Mouse (Mus musculus) hindbrain, embryonic 13.5 days (tissue): ENCODE results near the gene Adam6b. TPM values are rescaled to one million over a fixed set of nuclear protein-coding genes. Genes with fewer than 3 reads are reported as not detected.
"Not testable (repeated sequence)": the region's sequence is repeated elsewhere in the genome, so short reads cannot be mapped to it uniquely, and the experiment has no call there.

ENCODE experiments used
- ATAC-seq: fragments of 200-750 bp; cut with Nextera tagmentation; 2 replicates; pipeline ENCODE4 v1.8.0; 2017; ENCODE audit warnings: moderate TSS enrichment; ENCODE audit not compliant: low FRiP score
- H3K27ac ChIP-seq: fragments of 300-500 bp; sonication (generic); 2 replicates; pipeline ENCODE4 v1.5.1; 2015; ENCODE audit warnings: inconsistent platforms, mild to moderate bottlenecking, moderate library complexity
- H3K27me3 ChIP-seq: fragments of 300-500 bp; sonication (generic); 2 replicates; pipeline ENCODE4 v1.6.1; 2015; ENCODE audit warnings: mild to moderate bottlenecking, inconsistent platforms
- H3K36me3 ChIP-seq: fragments of 300-500 bp; sonication (generic); 2 replicates; pipeline ENCODE4 v1.6.1; 2015; ENCODE audit warnings: mild to moderate bottlenecking, inconsistent platforms
- H3K4me1 ChIP-seq: fragments of 300-500 bp; sonication (generic); replicated peaks from 2 replicates; pipeline ENCODE4 v1.6.1; 2015; ENCODE audit warnings: inconsistent platforms
- H3K4me2 ChIP-seq: fragments of 300-500 bp; sonication (generic); 2 replicates; pipeline ENCODE4 v1.6.1; 2015; ENCODE audit warnings: inconsistent platforms, mild to moderate bottlenecking, moderate library complexity
- H3K4me3 ChIP-seq: fragments of 300-500 bp; sonication (generic); 2 replicates; pipeline ENCODE4 v1.5.1; 2015; ENCODE audit warnings: mild to moderate bottlenecking, inconsistent platforms
- H3K9ac ChIP-seq: fragments of 300-500 bp; sonication (generic); 2 replicates; pipeline ENCODE4 v1.6.1; 2015; ENCODE audit warnings: mild to moderate bottlenecking, inconsistent platforms
- H3K9me3 ChIP-seq: fragments of 300-500 bp; sonication (generic); 2 replicates; pipeline ENCODE4 v1.6.1; 2016; ENCODE audit warnings: inconsistent platforms
- WGBS: fragments of 180-500 bp; shearing (Covaris S2); methylation state at CpG from one replicate; pipeline ENCODE4 v1.1.7; 2015; 5-methylcytosine and 5-hydroxymethylcytosine counted together
- polyA plus RNA-seq: library from polyadenylated mRNA; unstranded; fragments of >200 nt; fragmentation: Nextera tagmentation; extraction: Ambion mirVana; gene quantifications from 2 replicates; pipeline ENCODE4 v1.2.1, GENCODE M21; 2015

Gene Adam6b
- not detected in 2 replicates for polyA plus RNA-seq

DNA sequence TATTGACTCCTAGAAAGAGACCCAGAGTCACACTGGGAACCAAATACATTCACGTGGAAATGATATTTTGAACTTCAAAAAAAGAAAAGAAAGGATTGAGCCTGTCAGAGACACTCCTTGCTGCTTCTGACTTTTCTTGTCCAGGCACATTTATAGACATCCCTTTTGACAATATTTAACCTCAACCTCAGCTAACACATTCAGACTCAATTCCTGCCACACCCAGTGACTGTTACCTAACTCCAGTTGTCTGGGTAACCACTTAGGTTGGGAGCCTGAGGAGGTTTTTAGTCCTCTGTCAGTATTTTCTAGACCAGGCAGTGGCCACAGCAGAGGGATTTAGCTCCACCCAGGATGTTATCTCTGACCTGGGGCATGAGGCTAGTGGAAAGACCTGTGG lies at the start of gene Adam6b:
TSS of gene Adam6b (plus strand) at position 301 of the 400 bp plus-strand sequence.
- H3K9me3 ChIP-seq, ATAC-seq, H3K4me2 ChIP-seq, H3K36me3 ChIP-seq, H3K27ac ChIP-seq, H3K4me1 ChIP-seq, H3K4me3 ChIP-seq, H3K9ac ChIP-seq, H3K27me3 ChIP-seq: not testable (repeated sequence)
- WGBS: 71% methylated on average over 1 of the region's 1 CpGs

DNA sequence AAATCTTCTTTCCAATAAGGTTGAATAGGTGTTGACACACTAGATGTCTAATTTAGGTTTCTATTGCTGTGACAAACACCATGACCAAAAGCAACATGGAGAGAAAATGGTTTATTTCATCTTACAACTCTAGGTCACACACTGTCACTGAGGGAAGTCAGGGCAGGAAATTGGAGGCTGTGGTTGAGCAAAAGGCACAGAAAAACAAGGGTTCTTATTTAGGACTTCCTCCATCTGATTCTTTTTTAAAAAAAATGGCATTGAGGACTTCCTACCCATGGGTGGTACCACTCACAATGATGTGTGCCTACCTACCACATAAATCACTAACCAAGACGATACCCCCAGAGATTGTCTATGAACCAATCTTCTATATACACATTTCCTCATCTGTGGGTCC lies 43.2 kb upstream of the Adam6b start:
- WGBS: 95% methylated on average over 1 of the region's 1 CpGs
- H3K36me3 ChIP-seq: no peaks in the 10 kb centered on the region
- no peak overlapping the region for H3K27ac ChIP-seq
- no peaks in the 10 kb centered on the region for H3K27me3 ChIP-seq
- H3K9ac ChIP-seq: no peak overlapping the region
- no peak for ATAC-seq
- no peaks in the 10 kb centered on the region for H3K9me3 ChIP-seq
- H3K4me3 ChIP-seq: no peak overlapping the region
- no peaks in the 10 kb centered on the region for H3K4me1 ChIP-seq
- H3K4me2 ChIP-seq: no peak overlapping the region

DNA sequence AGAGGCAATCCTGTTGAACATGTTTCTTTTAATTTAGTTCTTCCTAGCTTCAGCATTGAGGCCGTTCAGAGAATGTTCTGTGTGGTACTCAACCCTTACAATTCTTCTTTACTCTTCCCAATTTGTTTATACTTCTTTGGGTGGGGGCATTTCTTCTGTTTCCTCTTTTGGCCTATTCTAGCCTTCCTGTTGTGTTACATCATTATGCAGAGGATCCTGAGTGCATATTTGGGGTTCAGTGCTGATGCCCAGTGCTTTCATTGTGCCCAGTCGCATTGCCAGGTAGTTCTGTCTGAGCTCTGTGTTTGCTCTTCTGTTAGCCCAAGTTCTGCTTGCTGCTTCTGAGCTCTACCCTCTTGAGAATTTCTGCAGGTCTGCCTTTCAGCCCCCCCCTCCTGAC lies 13.1 kb upstream of the Adam6b start:
- Histone ChIP-seq H3K27ac (no peak overlapping the region), H3K27me3 (no peaks in the 10 kb centered on the region), H3K4me3 (no peak overlapping the region), H3K36me3 (no peaks in the 10 kb centered on the region), H3K9ac (no peak overlapping the region), H3K4me1 (no peaks in the 10 kb centered on the region), H3K9me3 (peaks cover 6% of the 10 kb centered on the region; the same call in 1 of the 2 replicates), H3K4me2 (no peak overlapping the region)
- 83% methylated on average over 2 of the region's 2 CpGs for WGBS
- ATAC-seq: no peak

DNA sequence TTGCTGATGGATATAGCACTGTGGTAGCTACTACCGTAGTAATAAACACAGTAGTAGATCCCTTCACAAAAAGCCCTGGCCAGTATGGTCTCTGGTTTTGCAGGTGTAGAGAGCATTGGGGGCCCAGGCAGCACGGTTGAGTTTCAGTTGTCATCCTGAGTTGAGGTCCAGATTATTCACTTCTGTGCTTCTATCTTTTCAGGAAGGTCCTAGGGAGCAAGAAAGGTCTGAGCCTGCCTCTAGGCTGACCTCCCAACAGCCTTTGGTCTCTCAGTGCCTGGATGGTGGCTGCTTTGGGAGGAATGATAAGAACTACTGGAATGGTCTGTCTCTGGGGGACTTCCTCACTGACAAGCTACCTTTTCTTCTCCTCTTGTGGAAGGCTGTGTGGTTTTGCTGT lies 7.2 kb upstream of the Adam6b start:
- Histone ChIP-seq H3K4me1 (no peaks in the 10 kb centered on the region), H3K9ac (no peak overlapping the region), H3K36me3 (no peaks in the 10 kb centered on the region), H3K4me2 (no peak overlapping the region), H3K9me3 (peaks cover 12% of the 10 kb centered on the region), H3K4me3 (no peak overlapping the region), H3K27me3 (no peaks in the 10 kb centered on the region), H3K27ac (no peak overlapping the region)
- ATAC-seq: no peak
- WGBS: 86% methylated on average over 2 of the region's 2 CpGs

DNA sequence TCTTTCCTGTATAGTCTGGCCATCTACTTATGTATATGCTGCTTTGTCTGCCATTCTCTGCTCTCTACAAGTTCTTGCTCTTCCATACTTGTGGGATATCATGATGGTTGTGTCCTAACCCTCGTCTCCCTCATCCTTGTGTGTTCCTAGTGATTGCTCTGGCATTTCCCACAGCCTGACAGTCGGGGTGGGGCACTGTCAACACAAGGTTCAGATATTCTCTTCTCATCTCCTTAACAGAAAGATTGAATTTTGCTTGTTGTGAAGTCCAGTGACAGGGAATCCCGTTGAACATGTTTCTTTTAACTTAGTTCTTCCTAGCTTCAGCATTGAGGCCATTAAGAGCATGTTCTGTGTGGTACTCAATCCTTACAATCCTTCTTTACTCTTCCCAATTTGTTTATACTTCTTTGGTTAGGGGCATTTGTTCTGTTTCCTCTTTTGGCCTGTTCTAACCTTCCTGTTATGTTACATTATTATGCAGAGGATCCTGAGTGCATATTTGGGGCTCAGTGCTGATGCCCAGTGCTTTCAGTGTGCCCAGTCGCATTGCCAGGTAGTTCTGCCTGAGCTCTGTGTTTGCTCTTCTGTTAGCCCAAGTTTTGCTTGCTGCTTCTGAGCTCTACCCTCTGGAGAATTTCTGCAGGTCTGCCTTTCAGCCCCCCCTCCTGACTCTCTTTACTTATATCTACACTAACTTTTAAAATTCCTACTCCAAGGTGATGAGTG lies 6.5 kb upstream of the Adam6b start:
- H3K9ac ChIP-seq: no peak overlapping the region
- peaks cover 12% of the 10 kb centered on the region for H3K9me3 ChIP-seq
- no peaks in the 10 kb centered on the region for H3K4me1 ChIP-seq
- H3K27me3 ChIP-seq: no peaks in the 10 kb centered on the region
- H3K27ac ChIP-seq: no peak overlapping the region
- 51% methylated on average over 4 of the region's 4 CpGs for WGBS
- H3K36me3 ChIP-seq: no peaks in the 10 kb centered on the region
- no peak for ATAC-seq
- no peak overlapping the region for H3K4me2 ChIP-seq
- H3K4me3 ChIP-seq: no peak overlapping the region

DNA sequence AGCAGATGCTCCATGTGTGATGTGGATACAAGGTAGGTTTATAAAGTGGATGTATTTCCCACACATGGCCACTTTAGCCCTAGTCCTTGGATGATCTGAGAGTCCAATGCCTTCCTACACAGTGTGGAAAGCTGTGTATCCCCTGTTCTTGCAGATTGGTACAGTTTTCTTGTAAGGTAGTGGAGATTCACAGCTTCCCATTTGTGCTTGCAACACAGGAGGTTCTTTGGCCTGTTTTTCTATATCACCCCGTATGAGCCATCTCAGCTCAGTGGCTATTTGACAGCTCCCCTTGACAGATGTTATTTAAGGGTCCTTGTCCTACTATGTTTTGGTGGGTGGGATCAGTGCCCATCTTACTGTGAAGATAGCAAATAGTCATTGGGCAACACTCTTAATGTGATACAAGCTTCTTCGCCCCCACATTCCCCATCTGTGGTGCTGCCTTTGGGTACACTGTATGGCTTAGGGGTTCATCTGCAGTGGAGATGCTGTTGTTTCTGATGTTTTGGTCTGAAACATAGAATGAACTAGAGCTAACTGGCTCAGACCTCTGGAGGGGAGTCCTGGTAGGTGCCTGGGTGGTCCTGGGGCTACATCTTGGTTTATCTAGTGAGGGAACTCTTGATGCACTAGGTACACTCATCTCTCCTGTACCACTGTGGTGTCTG lies 5.7 kb upstream of the Adam6b start:
- no peak overlapping the region for H3K27ac ChIP-seq
- WGBS: 91% methylated on average over 2 of the region's 2 CpGs
- no peak overlapping the region for H3K9ac ChIP-seq
- H3K4me2 ChIP-seq: no peak overlapping the region
- H3K4me3 ChIP-seq: no peak overlapping the region
- H3K9me3 ChIP-seq: peaks cover 12% of the 10 kb centered on the region
- H3K4me1 ChIP-seq: no peaks in the 10 kb centered on the region
- H3K36me3 ChIP-seq: no peaks in the 10 kb centered on the region
- no peak for ATAC-seq
- no peaks in the 10 kb centered on the region for H3K27me3 ChIP-seq

DNA sequence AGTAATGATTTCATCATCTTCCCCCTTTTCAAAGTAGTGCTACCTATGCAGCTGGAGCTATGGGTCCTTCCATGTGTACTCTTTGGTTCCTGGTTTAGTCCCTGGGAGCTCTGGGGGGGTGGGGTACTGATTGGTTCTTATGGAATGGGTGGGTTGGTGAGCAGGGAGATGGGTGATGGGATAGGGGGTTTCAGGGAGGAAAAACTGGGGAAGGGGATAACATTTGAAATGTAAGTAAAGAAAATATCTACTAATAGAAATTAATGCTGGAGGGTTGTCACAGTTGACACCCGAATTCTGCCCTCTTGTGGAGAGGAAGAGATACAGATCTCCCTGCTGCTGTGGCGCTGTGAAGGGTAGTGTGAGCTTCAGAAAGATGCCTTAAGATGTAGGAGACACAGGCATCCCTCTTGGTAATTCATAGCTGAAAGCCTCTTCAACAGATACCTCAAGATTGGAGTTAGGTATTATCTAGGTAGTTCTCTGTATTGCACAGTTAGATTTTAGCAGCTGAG lies 4.3 kb upstream of the Adam6b start:
- H3K4me2 ChIP-seq: no peak overlapping the region
- no peak for ATAC-seq
- no peak overlapping the region for H3K9ac ChIP-seq
- WGBS: 49% methylated on average over 2 of the region's 2 CpGs
- H3K27me3 ChIP-seq: no peaks in the 10 kb centered on the region
- peaks cover 12% of the 10 kb centered on the region for H3K9me3 ChIP-seq
- H3K27ac ChIP-seq: no peak overlapping the region
- H3K4me3 ChIP-seq: no peak overlapping the region
- H3K36me3 ChIP-seq: no peaks in the 10 kb centered on the region
- no peaks in the 10 kb centered on the region for H3K4me1 ChIP-seq

DNA sequence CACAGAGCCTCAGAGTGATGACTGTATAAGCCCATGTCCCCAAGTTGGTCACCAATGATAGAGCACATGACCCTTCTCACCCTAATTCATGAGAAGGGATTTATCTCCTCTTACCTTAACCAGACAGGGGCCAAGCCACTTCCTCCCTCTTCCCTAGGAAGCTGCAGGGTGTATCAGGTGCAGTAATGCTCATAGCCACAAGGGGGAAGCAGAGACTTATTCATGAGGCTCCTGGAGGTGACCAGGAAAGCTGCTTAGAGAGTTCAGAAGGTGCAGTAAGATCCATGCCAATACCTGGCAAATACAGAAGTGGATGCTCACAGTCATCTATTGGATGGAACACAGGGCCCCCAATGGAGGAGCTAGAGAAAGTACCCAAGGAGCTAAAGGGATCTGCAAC lies 1.6 kb upstream of the Adam6b start:
- H3K4me3 ChIP-seq, H3K27me3 ChIP-seq, H3K27ac ChIP-seq, H3K9me3 ChIP-seq, H3K4me2 ChIP-seq, H3K4me1 ChIP-seq, ATAC-seq, H3K36me3 ChIP-seq, H3K9ac ChIP-seq: not testable (repeated sequence)

DNA sequence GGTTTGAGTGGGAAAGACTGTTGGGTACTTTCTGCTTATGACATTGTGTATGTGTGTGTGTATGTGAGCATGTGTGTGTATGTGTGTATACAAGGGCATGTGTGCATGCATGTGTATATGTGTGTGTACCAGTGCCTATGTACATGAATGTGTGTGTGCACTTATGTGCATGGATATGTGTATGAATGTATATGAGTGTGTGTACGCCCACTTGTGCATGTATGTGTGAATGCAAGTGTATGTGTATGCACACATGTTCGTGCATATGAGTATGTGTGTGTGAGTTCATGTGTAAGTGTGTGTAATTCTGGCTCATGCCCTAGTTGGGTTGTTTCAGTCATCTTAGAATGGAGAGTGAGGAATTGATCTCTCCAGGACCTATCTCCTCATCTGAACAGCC lies 36.6 kb downstream of the Adam6b start:
- 84% methylated on average over 2 of the region's 2 CpGs for WGBS
- H3K36me3 ChIP-seq: no peaks in the 10 kb centered on the region
- H3K27ac ChIP-seq: no peak overlapping the region
- no peaks in the 10 kb centered on the region for H3K27me3 ChIP-seq
- peaks cover 11% of the 10 kb centered on the region for H3K9me3 ChIP-seq
- no peak overlapping the region for H3K4me3 ChIP-seq
- no peak for ATAC-seq
- H3K9ac ChIP-seq: no peak overlapping the region
- H3K4me1 ChIP-seq: no peaks in the 10 kb centered on the region
- no peak overlapping the region for H3K4me2 ChIP-seq

Other genes with a start within 250 kb of the Adam6b start
- not detected in 2 replicates for gene Adam6a, start 54.4 kb downstream of the Adam6b start, polyA plus RNA-seq